Mouse (Mus musculus) megakaryocyte, embryonic 14.5 days (primary cell): ENCODE measurements around the gene Itpripl1. TPM values are rescaled to one million over a fixed set of nuclear protein-coding genes. Genes with fewer than 3 reads are reported as not detected.
A peak's percentile ranks its signal among the peaks of the same experiment; 100 is the strongest.
"Not testable (repeated sequence)": the region's sequence is repeated elsewhere in the genome, so short reads cannot be mapped to it uniquely, and the experiment has no call there.

ENCODE experiments used
- H3K27me3 ChIP-seq: replicated peaks from 2 replicates; pipeline ENCODE3; 2012; ENCODE audit warnings: inconsistent platforms
- H3K36me3 ChIP-seq: replicated peaks from 2 replicates; pipeline ENCODE3; 2012; ENCODE audit warnings: low read length, inconsistent platforms, mixed read lengths
- H3K4me1 ChIP-seq: 2 replicates; pipeline ENCODE4 v1.6.1; 2012; ENCODE audit warnings: inconsistent platforms
- H3K4me3 ChIP-seq: replicated peaks from 2 replicates; pipeline ENCODE3; 2012; ENCODE audit warnings: moderate library complexity, mild to moderate bottlenecking, inconsistent platforms
- H3K9me3 ChIP-seq: 2 replicates; pipeline ENCODE4 v1.6.1; 2012; ENCODE audit warnings: inconsistent platforms
- FLI1 ChIP-seq: IDR thresholded peaks from 2 replicates; pipeline ENCODE4 v1.6.1; 2012; ENCODE audit warnings: low read length, inconsistent platforms, mixed read lengths
- GATA1 ChIP-seq: IDR thresholded peaks from 3 replicates; pipeline ENCODE4 v1.6.1; 2012; ENCODE audit warnings: mixed read lengths, low read length, inconsistent platforms, borderline replicate concordance
- polyA plus RNA-seq: library from polyadenylated mRNA; stranded (reverse); fragments of >175 nt; gene quantifications from 2 replicates; pipeline ENCODE4 v1.2.3, GENCODE M21; 2012; ENCODE audit warnings: low replicate concordance; ENCODE audit not compliant: insufficient read depth

Itpripl1 gene
- polyA plus RNA-seq, 1 experiment: 1.4 TPM

DNA sequence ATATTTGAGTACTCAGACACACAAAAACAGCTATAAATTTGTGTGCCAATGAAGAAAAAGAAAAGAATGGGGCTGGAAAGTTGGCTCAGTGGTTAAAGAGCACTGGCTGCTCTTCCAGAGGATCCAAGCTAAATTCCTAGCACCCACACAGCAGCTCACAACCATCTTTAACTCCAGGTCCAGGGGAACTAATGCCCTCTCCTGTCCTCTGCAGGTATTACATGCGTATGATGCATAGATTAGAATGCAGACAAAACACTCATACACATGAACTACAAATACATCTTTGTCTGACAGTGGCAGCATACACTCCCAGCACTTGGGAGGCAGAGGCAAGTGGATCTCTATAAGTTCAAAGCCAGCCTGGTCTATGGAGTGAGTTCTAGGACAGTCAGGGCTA, 3.6 kb downstream of the Itpripl1 start:
- no peaks in the 10 kb centered on the region for H3K9me3 ChIP-seq
- H3K36me3 ChIP-seq: peaks cover 33% of the 10 kb centered on the region
- H3K4me3 ChIP-seq: no peak overlapping the region
- H3K27me3 ChIP-seq: peaks cover 2% of the 10 kb centered on the region
- TF ChIP-seq FLI1 (no peak), GATA1 (no peak)
- peaks cover 47% of the 10 kb centered on the region for H3K4me1 ChIP-seq

- H3K27me3 ChIP-seq: peaks cover 2% of the 10 kb centered on the region
- no peaks in the 10 kb centered on the region for H3K9me3 ChIP-seq
- H3K4me1 ChIP-seq: peaks cover 52% of the 10 kb centered on the region
- no peak overlapping the region for H3K4me3 ChIP-seq
- H3K36me3 ChIP-seq: peaks cover 33% of the 10 kb centered on the region
- no peak for TF ChIP-seq FLI1
- no peak for TF ChIP-seq GATA1
These were observed 4.1 kb downstream of the Itpripl1 start for GRCm38 (mm10) chr2:127139094-127139493.

DNA sequence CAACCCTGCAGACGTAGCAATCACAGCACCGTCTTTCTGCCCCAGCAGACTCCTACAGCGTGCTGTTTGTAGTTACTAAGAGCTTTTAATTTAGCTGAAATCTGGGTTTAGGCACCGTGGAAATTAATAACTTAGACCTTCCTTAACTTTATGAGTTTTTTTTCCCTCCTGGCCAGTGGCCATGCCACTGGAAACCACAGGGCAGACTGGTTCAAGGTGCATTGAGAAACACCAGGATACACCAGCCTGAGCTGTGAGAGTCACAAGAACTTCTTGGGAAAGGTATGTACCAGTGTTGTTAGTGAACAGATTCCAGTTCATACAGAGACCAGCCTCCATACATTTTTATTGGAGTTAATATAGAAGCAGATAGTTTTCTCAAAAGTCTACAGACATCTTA, 4.8 kb downstream of the Itpripl1 start:
- H3K4me1 ChIP-seq: peaks cover 48% of the 10 kb centered on the region
- no peak overlapping the region for H3K4me3 ChIP-seq
- H3K9me3 ChIP-seq: no peaks in the 10 kb centered on the region
- TF ChIP-seq GATA1: no peak
- TF ChIP-seq FLI1: no peak
- H3K27me3 ChIP-seq: peaks cover 2% of the 10 kb centered on the region
- H3K36me3 ChIP-seq: peaks cover 33% of the 10 kb centered on the region

- Histone ChIP-seq H3K4me3 (no peak overlapping the region), H3K36me3 (peaks cover 33% of the 10 kb centered on the region), H3K4me1 (peaks cover 47% of the 10 kb centered on the region), H3K9me3 (no peaks in the 10 kb centered on the region), H3K27me3 (peaks cover 2% of the 10 kb centered on the region)
- TF ChIP-seq GATA1: no peak
- no peak for TF ChIP-seq FLI1
These were observed 5.3 kb downstream of the Itpripl1 start for GRCm38 (mm10) chr2:127137838-127138420.

DNA sequence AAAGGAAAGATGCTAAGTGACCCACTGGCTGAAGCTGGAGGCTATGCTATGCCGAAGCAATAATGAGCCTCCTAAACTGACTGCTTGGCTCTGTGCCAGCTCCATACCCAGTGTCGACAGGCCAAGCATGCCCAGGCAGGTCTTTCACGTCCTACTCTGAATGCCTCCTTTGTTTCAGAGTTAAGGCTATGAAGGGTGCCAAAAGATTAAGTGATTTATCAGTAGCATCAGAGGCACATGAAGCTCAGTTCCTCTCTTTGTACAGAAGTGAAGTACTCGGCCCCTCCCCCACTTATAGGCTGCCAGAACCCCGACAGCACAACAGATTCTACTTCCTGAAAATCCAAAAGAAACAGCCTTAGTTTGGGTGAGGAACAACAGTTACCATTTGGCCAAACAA, 6.3 kb downstream of the Itpripl1 start:
- H3K4me3 ChIP-seq: peak overlapping the region; percentile 76
- peaks cover 47% of the 10 kb centered on the region for H3K4me1 ChIP-seq
- no peak for TF ChIP-seq FLI1
- no peak for TF ChIP-seq GATA1
- H3K9me3 ChIP-seq: no peaks in the 10 kb centered on the region
- H3K27me3 ChIP-seq: peaks cover 2% of the 10 kb centered on the region
- H3K36me3 ChIP-seq: peaks cover 31% of the 10 kb centered on the region

GRCm38 (mm10) chr2:127135255-127135654, 8.0 kb downstream of the Itpripl1 start:
- H3K9me3 ChIP-seq, H3K4me3 ChIP-seq, H3K27me3 ChIP-seq: not testable (repeated sequence)
- Histone ChIP-seq H3K4me1 (peaks cover 56% of the 10 kb centered on the region), H3K36me3 (peaks cover 14% of the 10 kb centered on the region)

DNA sequence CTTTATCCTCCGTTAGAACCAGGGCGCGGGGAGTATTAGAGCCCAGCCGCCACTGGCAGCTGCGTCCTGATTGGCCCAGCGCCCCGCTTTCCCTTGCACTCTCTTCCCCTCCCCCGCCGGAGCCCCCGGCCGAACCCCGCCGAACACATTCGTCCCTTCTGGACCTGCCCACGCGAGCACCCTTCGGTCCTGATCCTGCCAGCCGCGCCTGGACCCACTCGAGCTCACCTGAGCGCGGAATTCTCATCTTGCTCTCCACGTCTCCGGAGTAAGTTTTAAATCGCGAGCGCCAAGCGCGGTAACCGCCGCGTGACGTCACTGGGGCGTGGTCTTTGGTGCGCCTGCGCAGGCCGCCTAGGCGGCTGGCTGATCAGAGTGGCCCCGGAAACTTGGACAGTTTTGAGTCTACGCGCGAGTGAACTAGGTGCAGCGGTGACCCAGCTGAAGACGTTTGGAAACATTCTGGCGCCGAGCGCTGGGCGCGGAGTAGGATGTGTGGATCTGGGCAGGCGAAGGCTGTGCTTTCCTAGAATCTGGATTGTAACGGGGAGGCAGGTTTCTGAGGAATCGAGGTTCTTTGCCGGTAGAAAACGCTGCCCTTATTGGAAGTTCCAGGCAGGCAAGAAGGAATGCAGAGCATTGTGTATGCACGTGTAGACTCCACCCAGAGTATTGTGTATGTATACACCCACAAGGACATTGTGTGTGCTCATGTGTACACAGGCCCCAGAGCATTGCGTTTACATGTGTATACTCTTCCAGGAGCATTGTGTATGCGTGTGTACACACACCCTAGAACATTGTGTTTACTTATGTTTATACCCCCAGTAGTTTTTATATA, 9.4 kb downstream of the Itpripl1 start, which contains the start of gene Ncaph:
TSS of gene Ncaph (minus strand) at position 334 of the 841 bp plus-strand sequence.
- peaks cover under 1% of the 10 kb centered on the region for H3K36me3 ChIP-seq
- TF ChIP-seq FLI1 (peak; percentile 65; the same call in 1 of the 2 replicates), GATA1 (no peak)
- no peaks in the 10 kb centered on the region for H3K27me3 ChIP-seq
- H3K4me1 ChIP-seq: peaks cover 70% of the 10 kb centered on the region
- H3K4me3 ChIP-seq: peak within 1 kb of the TSS; percentile 97
- H3K9me3 ChIP-seq: no peaks in the 10 kb centered on the region

- H3K4me1 ChIP-seq: peaks cover 68% of the 10 kb centered on the region
- TF ChIP-seq GATA1 (no peak), FLI1 (no peak)
- H3K4me3 ChIP-seq: no peak overlapping the region
- peaks cover 15% of the 10 kb centered on the region for H3K36me3 ChIP-seq
- H3K9me3 ChIP-seq: no peaks in the 10 kb centered on the region
- no peaks in the 10 kb centered on the region for H3K27me3 ChIP-seq
These were observed 11.9 kb downstream of the Itpripl1 start for GRCm38 (mm10) chr2:127131353-127131752.

GRCm38 (mm10) chr2:127128926-127129325, 14.3 kb downstream of the Itpripl1 start:
- H3K4me3 ChIP-seq: no peak overlapping the region
- H3K9me3 ChIP-seq: no peaks in the 10 kb centered on the region
- peaks cover 39% of the 10 kb centered on the region for H3K36me3 ChIP-seq
- no peaks in the 10 kb centered on the region for H3K27me3 ChIP-seq
- H3K4me1 ChIP-seq: peaks cover 62% of the 10 kb centered on the region
- TF ChIP-seq GATA1 (no peak), FLI1 (no peak)

DNA sequence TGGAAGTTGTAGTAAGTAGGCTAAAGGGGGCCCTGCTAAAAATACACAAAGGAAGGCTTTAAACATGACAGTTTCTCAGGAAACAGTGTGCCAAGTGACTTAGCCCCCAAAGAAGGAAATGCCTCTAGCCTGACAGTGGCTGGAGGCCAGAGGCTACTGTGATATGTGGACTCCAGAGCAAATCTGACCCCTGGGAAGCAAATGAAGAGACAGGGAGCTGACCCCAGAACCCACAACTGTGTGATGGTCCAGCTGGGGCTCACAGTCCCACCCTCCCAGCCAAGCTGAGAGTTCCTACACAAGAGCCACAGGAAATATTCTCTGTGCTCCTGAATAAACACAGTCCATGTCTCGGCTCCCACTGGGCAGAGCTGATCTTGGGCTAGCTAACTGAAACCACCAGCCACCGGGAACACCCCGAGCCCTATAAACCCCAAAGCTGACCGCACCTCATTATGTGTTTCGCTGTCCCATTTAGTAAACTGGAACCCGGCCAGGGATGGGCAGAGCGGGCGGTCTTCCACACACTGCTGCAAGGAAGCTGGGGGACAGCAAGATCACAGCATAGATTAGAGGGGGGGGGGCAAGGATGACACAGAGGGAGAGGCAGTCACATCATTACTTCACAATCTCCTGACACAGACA, 21.5 kb downstream of the Itpripl1 start:
- H3K4me3 ChIP-seq: no peak overlapping the region
- no peaks in the 10 kb centered on the region for H3K9me3 ChIP-seq
- TF ChIP-seq GATA1 (no peak), FLI1 (no peak)
- H3K27me3 ChIP-seq: no peaks in the 10 kb centered on the region
- peaks cover 18% of the 10 kb centered on the region for H3K4me1 ChIP-seq
- peaks cover 91% of the 10 kb centered on the region for H3K36me3 ChIP-seq
